Comparison of ENCODE assay signal across 7 mouse cellular contexts in the genomic region with DNA sequence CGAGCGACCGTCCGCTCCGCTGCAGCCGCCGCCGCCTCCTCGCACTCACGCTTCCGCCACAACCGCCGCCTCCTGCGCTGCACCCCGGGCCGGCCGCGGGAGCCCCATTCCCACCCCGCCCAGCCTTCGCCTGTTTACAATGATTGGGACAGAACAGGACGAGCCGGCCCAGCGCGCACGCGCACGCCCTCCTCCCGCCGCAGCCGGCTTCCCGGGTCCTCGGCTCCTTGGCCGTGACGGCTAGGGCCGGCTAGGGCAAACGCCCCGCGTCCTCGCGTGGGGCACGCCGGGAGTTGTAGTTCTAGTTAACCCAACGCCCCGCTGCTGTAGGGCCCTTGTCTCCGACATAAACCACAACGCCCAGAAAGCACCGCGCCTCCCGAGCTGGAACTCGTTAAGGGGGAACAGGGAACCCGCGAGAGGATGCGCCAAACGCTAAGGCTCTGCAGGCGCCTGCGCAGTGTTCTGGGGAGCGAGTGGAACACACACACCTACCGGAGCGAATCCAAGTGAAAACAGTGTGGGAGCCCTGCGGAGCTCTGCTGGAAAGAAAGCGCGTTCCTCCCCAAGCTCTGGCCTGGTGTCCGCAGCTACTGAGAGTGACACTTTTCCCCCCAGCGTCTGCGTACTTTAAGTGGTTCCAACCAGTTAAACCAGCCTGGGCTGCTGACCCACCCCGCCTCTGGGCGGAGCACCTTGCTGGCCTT. TPM values are rescaled to one million over a fixed set of nuclear protein-coding genes. Genes with fewer than 3 reads are reported as not detected.
DNase-seq lines count a peak whose midpoint lies in the region; ATAC-seq and TF ChIP-seq lines count a peak whose summit lies in the region.

No protein-coding gene starts in this region.

- intact Hi-C loops in left cerebral cortex, postnatal 4 days (cut with DNase I) = no loop called here

- peak; percentile 99 for ATAC-seq in intestine, postnatal 0 days
- peak; percentile 100 for ATAC-seq in midbrain, embryonic 12.5 days (ENCODE audit: low FRiP score, low read depth)

- peak overlapping the region; percentile 99 for H3K4me2 ChIP-seq in intestine, postnatal 0 days (replicated peaks; ENCODE audit: low read depth)
- H3K4me2 ChIP-seq in midbrain, embryonic 12.5 days (replicated peaks) = peak overlapping the region; percentile 94

- H3K36me3 ChIP-seq in embryonic facial prominence, embryonic 10.5 days (replicated peaks) = 0 out of 2 replicates have a peak, but pooled peaks cover 1% of the 10 kb centered on the region
- H3K36me3 ChIP-seq in intestine, postnatal 0 days (ENCODE audit: control insufficient read depth, insufficient read depth) = no peaks in the 10 kb centered on the region
- no peaks in the 10 kb centered on the region for H3K36me3 ChIP-seq in midbrain, embryonic 12.5 days
- no peaks in the 10 kb centered on the region for H3K36me3 ChIP-seq in small intestine, adult 2 months (ENCODE audit: control insufficient read depth, insufficient read depth, low read length)

- peaks cover 26% of the 10 kb centered on the region for H3K4me1 ChIP-seq in embryonic facial prominence, embryonic 10.5 days
- peaks cover 11% of the 10 kb centered on the region; the same call in 1 of the 2 replicates for H3K4me1 ChIP-seq in intestine, postnatal 0 days (replicated peaks; ENCODE audit: control insufficient read depth, insufficient read depth, low read length)
- peaks cover 23% of the 10 kb centered on the region for H3K4me1 ChIP-seq in midbrain, embryonic 12.5 days
- H3K4me1 ChIP-seq in small intestine, adult 2 months (ENCODE audit: control insufficient read depth, insufficient read depth, insufficient read length, low read length) = peaks cover 5% of the 10 kb centered on the region; the same call in 1 of the 2 replicates

- no peaks in the 10 kb centered on the region for H3K27me3 ChIP-seq in embryonic facial prominence, embryonic 10.5 days (replicated peaks; ENCODE audit: low read depth, poor library complexity, severe bottlenecking)
- H3K27me3 ChIP-seq in intestine, postnatal 0 days (replicated peaks; ENCODE audit: control insufficient read depth, insufficient read depth, low read length) = no peaks in the 10 kb centered on the region
- no peaks in the 10 kb centered on the region for H3K27me3 ChIP-seq in midbrain, embryonic 12.5 days
- H3K27me3 ChIP-seq in small intestine, adult 2 months (ENCODE audit: control insufficient read depth, insufficient read depth, low read length) = no peaks in the 10 kb centered on the region; the same call in 1 of the 2 replicates

- peak; percentile 99 for DNase-seq in adrenal gland, postnatal 10 days
- peak; percentile 99 for DNase-seq in embryonic facial prominence, embryonic 10.5 days (ENCODE audit: low spot score)
- peak; percentile 92 for DNase-seq in gonadal fat pad, adult 2 months (ENCODE audit: low read depth)
- DNase-seq in left cerebral cortex, postnatal 4 days = peak; percentile 99

- peak overlapping the region; percentile 90 for H3K27ac ChIP-seq in embryonic facial prominence, embryonic 10.5 days (replicated peaks)
- H3K27ac ChIP-seq in intestine, postnatal 0 days (ENCODE audit: low read depth, low read length) = peak overlapping the region; percentile 94
- H3K27ac ChIP-seq in midbrain, embryonic 12.5 days (replicated peaks) = peak overlapping the region; percentile 96
- H3K27ac ChIP-seq in small intestine, adult 2 months (ENCODE audit: insufficient read depth, low read depth, low read length) = peak overlapping the region; percentile 86

- H3K9me3 ChIP-seq in embryonic facial prominence, embryonic 10.5 days = no peaks in the 10 kb centered on the region
- H3K9me3 ChIP-seq in intestine, postnatal 0 days (ENCODE audit: control insufficient read depth) = no peaks in the 10 kb centered on the region
- H3K9me3 ChIP-seq in midbrain, embryonic 12.5 days = no peaks in the 10 kb centered on the region

- peak overlapping the region; percentile 99 for H3K4me3 ChIP-seq in embryonic facial prominence, embryonic 10.5 days
- H3K4me3 ChIP-seq in intestine, postnatal 0 days (ENCODE audit: low read depth, low read length) = peak overlapping the region; percentile 96
- peak overlapping the region; percentile 83 for H3K4me3 ChIP-seq in midbrain, embryonic 12.5 days
- peak overlapping the region; percentile 83 for H3K4me3 ChIP-seq in small intestine, adult 2 months (ENCODE audit: low read depth, low read length)

- TF ChIP-seq POLR2A in small intestine, adult 2 months (IDR thresholded peaks at IDR 0.05; ENCODE audit: low read depth, low read length) = peak; percentile 41

- TF ChIP-seq CTCF in intestine, postnatal 0 days (IDR thresholded peaks at IDR 0.05; ENCODE audit: low read depth) = peak; percentile 36; the same call in 1 of the 2 replicates
- no peak for TF ChIP-seq CTCF in small intestine, adult 2 months (IDR thresholded peaks at IDR 0.05; ENCODE audit: extremely low read depth, insufficient read length, insufficient replicate concordance, low read depth, low read length)

- under 1% methylated on average over 67 of the region's 67 CpGs for WGBS in embryonic facial prominence, embryonic 10.5 days
- under 1% methylated on average over 64 of the region's 67 CpGs for WGBS in intestine, postnatal 0 days
- under 1% methylated on average over 63 of the region's 67 CpGs for WGBS in midbrain, embryonic 12.5 days
- under 1% methylated on average over 67 of the region's 67 CpGs for WGBS in small intestine, adult 2 months

- H3K9ac ChIP-seq in intestine, postnatal 0 days (ENCODE audit: low read depth, low read length) = peak overlapping the region; percentile 87
- peak overlapping the region; percentile 90 for H3K9ac ChIP-seq in midbrain, embryonic 12.5 days (replicated peaks)

RNA-seq across cellular contexts. Expression of gene Ralbp1, which starts 0.8 kb away (rescaled TPM):
- 10 to 100 TPM; 32.4 to 37.4 TPM for total RNA-seq in adrenal gland, postnatal 10 days (2021)
- 58.5 and 61.3 TPM in 2 replicates for polyA plus RNA-seq in embryonic facial prominence, embryonic 10.5 days (2016; fragmentation: Nextera tagmentation; extraction: Ambion mirVana)
- polyA plus RNA-seq in gonadal fat pad, adult 2 months (2012; rRNA removed) = 38.3 and 41.8 TPM in 2 replicates
- polyA plus RNA-seq in intestine, postnatal 0 days (2015; fragmentation: Nextera tagmentation; extraction: Ambion mirVana) = 57.4 and 66.2 TPM in 2 replicates
- total RNA-seq in left cerebral cortex, postnatal 4 days (2021) = 10 to 100 TPM; 37.6 to 38.2 TPM
- polyA plus RNA-seq in midbrain, embryonic 12.5 days (2016; fragmentation: Nextera tagmentation; extraction: Ambion mirVana) = 32.7 and 47.9 TPM in 2 replicates
- 17.5 and 34.1 TPM in 2 replicates for polyA plus RNA-seq in small intestine, adult 2 months (2012; rRNA removed)

Comparison
In these comparisons a context has a peak if more than half of its experiments do, and no peak if none do; other contexts are left out.
1. Peak in every context shown above with its lines: DNase-seq, ATAC-seq, H3K4me3 ChIP-seq and H3K27ac ChIP-seq.